Mouse (Mus musculus) bone marrow macrophage, adult 2 months (primary cell): ENCODE data around the gene Gm20388. TPM values are rescaled to one million over a fixed set of nuclear protein-coding genes. Genes with fewer than 3 reads are reported as not detected.

Experiments used
- H3K27ac ChIP-seq: 2 replicates; pipeline ENCODE4 v1.5.1; 2012; ENCODE audit warnings: low read depth, low read length; ENCODE audit not compliant: insufficient read depth
- H3K4me1 ChIP-seq: 2 replicates; pipeline ENCODE4 v1.6.1; 2012; ENCODE audit warnings: low read length; ENCODE audit not compliant: control insufficient read depth, insufficient read depth
- H3K4me3 ChIP-seq: 2 replicates; pipeline ENCODE4 v1.5.1; 2012; ENCODE audit warnings: mild to moderate bottlenecking, low read length, moderate library complexity; ENCODE audit not compliant: insufficient read depth
- CTCF ChIP-seq: IDR thresholded peaks from 2 replicates; pipeline ENCODE4 v1.5.1; 2012; ENCODE audit warnings: low read depth, mild to moderate bottlenecking, low read length, moderate library complexity
- POLR2A ChIP-seq: IDR thresholded peaks from 2 replicates; pipeline ENCODE4 v1.6.1; 2012; ENCODE audit warnings: mild to moderate bottlenecking, low read depth, low read length, borderline replicate concordance
- polyA plus RNA-seq: library from polyadenylated mRNA; stranded (reverse); fragments of >200 nt; gene quantifications from 2 replicates; pipeline ENCODE4 v1.2.4, GENCODE M21; 2012; ENCODE audit not compliant: missing spikeins, insufficient read depth, insufficient read length

Gene Gm20388
- polyA plus RNA-seq, 1 experiment = 32.7 TPM

DNA sequence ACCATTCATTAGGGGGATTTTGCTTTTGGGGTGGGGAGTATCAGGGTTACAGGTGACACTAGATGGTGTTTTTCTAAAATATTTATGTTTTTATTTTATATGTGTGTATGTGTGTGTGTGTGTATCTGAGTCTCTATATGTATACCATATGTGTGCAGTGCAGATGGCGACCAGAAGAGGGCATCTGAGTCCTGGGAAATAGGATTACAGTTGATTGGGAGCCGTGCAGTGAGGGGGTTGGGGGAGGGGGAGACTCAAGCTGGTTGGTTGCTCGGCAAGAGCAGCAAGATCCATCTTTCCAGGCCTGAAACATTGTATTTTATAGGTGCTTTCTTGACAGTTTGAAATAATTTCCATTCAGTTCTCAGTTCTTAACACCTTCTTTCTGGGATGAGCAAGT lies 1816.5 kb downstream of the Gm20388 start:
- no peak for TF ChIP-seq CTCF
- no peak overlapping the region for H3K27ac ChIP-seq
- H3K4me1 ChIP-seq = no peaks in the 10 kb centered on the region
- no peak overlapping the region for H3K4me3 ChIP-seq

DNA sequence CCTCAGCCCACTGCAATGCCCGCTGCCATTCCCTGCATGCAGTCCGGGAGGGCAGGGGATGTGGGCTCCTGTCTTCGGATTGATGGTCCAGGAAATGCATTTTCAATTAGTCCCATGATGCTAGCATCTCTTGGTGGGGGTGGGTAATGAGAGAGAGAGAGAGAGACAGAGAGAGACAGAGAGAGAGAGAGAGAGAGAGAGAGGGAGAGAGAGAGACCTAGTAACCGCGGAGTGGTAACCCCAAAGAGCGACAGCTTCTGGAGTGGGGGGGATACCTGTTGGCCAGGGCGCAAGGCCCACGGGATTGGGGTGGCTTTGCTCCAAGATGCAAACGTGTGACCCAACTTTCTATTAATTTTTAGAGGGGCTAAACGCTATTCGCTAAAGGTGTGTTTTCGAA lies 1818.7 kb downstream of the Gm20388 start, which contains the start of gene Jph3:
Jph3 (plus strand) TSS at position 301 of the 400 bp plus-strand sequence.
- Histone ChIP-seq H3K4me1 (no peaks in the 10 kb centered on the region), H3K4me3 (no peak within 1 kb of the TSS), H3K27ac (no peak within 1 kb of the TSS)
- TF ChIP-seq POLR2A = no peak
- TF ChIP-seq CTCF = no peak

DNA sequence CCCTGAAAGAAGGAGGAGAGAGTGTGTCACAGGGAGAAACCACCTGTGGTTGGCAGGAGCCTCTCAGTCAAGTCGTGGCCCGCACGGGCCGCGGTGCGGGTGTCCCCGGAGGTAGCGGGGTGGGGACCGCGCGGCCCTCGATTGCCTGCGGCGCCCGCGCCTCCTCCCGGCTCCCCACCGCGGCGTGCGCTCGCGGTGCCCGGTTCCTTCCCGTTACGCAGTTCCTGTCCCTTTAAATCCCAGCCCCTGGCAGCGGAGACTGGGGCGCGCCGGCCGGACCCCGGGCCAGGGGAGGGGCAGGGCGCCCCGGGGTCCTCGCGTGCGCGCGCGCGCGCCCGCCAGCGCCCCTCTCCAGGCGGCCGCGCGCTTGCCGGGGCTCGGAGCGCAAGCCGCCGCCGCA lies 1819.1 kb downstream of the Gm20388 start:
- Histone ChIP-seq H3K4me1 (no peaks in the 10 kb centered on the region), H3K4me3 (no peak overlapping the region), H3K27ac (no peak overlapping the region)
- TF ChIP-seq CTCF (no peak), POLR2A (no peak)

DNA sequence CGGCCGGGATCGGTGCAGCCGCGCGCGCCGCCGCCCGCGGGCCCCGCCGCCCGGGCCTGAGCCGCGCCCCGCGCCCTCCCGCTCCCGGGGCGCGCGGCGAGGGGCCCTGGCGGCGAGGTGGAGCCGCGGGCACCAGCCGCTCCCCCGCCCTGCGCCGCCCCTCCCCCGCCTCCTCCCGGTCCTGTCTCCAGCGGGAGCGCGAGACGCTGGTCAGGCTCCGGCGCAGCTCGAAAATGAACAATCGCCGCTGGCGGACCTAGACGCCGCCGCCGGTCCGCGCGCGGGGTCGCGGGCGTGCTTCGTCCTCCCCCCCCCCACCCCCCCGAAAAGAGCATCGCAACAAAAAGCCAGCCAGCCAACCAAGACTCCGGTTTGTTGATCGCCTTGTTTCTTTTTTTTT lies 1819.5 kb downstream of the Gm20388 start:
- no peak overlapping the region for H3K4me3 ChIP-seq
- TF ChIP-seq POLR2A = no peak
- TF ChIP-seq CTCF = no peak
- no peak overlapping the region for H3K27ac ChIP-seq
- H3K4me1 ChIP-seq = no peaks in the 10 kb centered on the region

DNA sequence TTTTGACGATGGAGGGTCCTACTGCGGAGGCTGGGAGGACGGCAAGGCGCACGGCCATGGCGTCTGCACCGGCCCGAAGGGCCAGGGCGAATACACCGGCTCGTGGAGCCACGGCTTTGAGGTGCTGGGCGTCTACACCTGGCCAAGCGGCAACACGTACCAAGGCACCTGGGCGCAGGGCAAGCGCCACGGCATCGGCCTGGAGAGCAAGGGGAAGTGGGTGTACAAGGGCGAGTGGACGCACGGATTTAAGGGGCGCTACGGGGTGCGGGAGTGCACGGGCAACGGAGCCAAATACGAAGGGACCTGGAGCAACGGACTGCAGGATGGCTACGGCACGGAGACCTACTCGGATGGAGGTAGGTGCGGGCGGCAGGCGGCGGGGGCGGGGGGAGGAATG lies 1820.0 kb downstream of the Gm20388 start:
- TF ChIP-seq POLR2A = no peak
- no peak for TF ChIP-seq CTCF
- no peak overlapping the region for H3K4me3 ChIP-seq
- H3K4me1 ChIP-seq = no peaks in the 10 kb centered on the region
- H3K27ac ChIP-seq = no peak overlapping the region

DNA sequence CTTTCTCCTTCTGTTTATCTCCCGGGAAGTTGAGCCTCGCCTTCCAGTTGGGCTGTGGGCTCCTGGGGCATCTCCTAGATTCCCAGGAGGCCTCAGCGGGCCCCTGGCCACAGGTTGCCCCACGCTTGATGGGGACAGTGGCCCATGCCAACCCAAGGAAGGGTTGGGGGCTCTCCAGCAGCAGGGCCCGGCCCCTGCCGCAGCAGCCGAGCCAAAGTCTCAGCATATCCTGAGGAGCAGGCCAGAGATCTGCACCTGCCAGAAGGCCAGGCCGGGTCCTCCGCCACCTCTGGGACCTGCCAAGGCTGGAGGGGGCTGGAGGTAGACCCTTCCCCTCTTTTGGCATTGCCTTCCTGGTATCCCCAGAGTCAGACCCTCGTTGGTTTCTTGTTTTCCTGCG lies 1820.4 kb downstream of the Gm20388 start:
- Histone ChIP-seq H3K4me3 (no peak overlapping the region), H3K4me1 (no peaks in the 10 kb centered on the region), H3K27ac (no peak overlapping the region)
- no peak for TF ChIP-seq CTCF
- no peak for TF ChIP-seq POLR2A

DNA sequence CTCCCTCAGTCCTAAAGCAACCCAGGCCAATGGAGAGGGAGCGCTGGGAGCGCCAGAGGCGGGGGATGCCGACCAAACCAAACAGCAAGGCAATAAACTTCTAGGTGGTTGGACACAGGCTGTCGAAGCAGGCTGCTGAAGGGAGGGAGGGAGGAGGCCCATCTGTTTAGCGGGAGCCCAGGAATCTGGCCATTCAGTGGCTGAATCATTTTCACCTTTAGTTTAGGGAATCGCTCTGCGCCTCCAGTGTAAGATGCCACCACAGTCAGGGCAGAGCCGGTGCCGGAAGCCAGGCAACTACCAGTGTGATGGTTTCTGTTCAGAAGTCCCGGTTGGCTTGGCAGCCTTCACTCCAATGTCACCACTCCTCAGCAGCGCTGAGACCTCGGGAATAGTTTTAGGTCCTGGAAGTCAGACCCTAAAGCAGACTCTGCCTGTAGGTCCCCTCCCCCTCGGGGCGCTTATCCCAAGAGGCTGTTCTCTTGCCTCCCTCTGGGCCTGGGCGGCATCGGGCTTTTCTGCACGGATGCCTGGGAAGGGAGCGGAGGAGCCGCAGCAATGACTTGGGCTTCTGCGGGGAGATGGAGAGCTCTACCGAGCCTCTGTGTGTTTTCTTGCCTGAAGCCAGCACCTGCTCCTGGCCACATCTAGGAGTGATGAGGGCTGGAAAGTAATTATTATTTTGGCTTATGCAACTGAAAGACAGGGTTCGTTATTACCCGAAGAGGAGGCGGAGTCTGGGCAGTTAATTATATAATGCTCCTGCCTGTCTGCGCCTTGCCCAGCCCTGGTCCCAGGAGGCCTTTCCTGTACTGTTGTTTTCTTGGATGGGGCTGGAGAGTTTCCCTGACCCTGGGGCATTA lies 1821.1 kb downstream of the Gm20388 start:
- TF ChIP-seq POLR2A = no peak
- no peak for TF ChIP-seq CTCF
- Histone ChIP-seq H3K4me3 (no peak overlapping the region), H3K27ac (no peak overlapping the region), H3K4me1 (no peaks in the 10 kb centered on the region)

DNA sequence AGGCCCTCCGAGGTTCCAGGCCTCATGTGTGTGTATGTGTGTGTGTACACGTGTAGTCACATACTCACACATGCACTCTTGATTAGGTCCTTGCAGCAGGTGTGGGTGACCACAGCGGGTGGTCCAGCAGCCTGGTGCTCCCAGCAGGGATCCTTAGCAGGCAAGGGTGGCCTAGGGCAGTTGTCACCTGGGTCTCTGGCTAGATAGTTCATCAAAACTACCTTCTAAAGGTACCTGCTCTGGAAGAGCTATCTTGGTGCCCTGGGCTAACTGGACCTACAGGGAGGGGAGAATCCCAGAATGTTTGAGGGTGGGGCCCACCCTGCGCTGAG lies 1821.7 kb downstream of the Gm20388 start:
- Histone ChIP-seq H3K4me3 (no peak overlapping the region), H3K27ac (no peak overlapping the region), H3K4me1 (no peaks in the 10 kb centered on the region)
- TF ChIP-seq CTCF (no peak), POLR2A (no peak)

DNA sequence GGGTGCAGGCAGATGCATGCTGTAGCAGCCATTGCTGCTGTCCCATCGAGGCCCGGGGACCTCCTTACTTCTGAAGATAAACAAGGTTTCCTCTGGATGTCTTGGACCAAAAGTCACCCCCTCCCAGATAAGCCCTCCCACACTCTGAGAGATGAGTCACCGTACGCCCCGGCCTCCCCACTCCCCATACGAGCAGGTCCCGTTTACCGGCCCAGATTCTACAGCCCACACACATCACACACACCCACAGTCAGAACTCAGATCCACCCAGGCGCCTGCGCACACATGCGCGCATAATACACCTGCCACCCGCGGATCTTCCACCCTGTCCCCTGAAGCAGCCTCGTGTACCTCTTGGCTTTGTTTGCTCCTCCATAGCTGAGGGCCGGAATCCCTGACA lies 1823.6 kb downstream of the Gm20388 start:
- Histone ChIP-seq H3K4me3 (no peak overlapping the region), H3K4me1 (no peaks in the 10 kb centered on the region), H3K27ac (no peak overlapping the region)
- TF ChIP-seq POLR2A (no peak), CTCF (no peak)

DNA sequence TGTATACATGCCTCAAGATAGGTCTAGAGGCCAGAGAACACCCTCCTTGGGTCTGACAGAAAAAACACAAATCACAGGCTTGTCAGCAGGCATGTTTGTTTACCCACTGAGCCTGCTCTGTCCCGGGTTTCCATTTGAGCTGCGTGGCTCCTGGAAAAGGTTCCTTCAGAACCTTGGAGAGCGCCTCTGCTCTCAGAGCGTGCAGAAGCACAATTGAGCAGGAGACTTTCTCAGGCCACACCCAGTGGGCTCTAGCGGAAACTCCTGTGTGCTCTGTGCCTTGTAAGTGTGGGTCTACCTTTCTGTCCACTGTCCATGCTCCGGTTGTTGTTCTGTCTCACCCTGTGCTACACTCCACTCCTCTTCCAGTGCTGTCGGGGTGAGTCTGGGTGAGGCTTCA lies 1825.6 kb downstream of the Gm20388 start:
- TF ChIP-seq CTCF (no peak), POLR2A (no peak)
- no peak overlapping the region for H3K27ac ChIP-seq

DNA sequence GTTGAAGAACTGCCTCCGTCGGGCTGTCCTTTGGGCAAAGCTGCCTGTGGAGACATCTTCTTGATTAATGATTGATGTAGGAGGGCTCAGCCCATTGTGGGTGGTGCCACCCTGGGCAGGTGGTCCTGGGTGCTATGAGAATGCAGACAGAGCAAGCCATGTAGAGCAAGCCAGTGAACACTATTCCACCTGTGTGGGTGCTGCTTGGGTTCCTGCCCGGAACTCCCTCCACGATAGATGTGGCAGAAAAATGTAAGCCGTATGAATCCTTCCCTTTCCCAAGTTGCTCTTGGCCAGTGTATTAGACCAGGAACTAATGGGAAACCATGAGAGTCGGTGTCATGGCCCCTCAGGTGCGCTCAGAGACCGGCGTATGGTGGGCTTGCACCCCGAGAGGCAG lies 1830.1 kb downstream of the Gm20388 start:
- Histone ChIP-seq H3K4me3 (no peak overlapping the region), H3K4me1 (no peaks in the 10 kb centered on the region), H3K27ac (no peak overlapping the region)
- no peak for TF ChIP-seq CTCF
- no peak for TF ChIP-seq POLR2A

More for the DNA sequence above, 1825.6 kb downstream of the Gm20388 start:
- H3K4me1 ChIP-seq = no peaks in the 10 kb centered on the region
- H3K4me3 ChIP-seq = no peak overlapping the region
